Mouse (Mus musculus) lung, postnatal 0 days (tissue): ENCODE measurements around the gene Ecd. TPM values are rescaled to one million over a fixed set of nuclear protein-coding genes. Genes with fewer than 3 reads are reported as not detected.

ENCODE experiments used
- ATAC-seq: fragments of 200-750 bp; cut with Nextera tagmentation; 2 replicates; pipeline ENCODE4 v1.8.0; 2017; ENCODE audit warnings: moderate library complexity
- DNase-seq: peaks from one replicate; pipeline ENCODE4 v3.0.0-alpha.2; 2016; ENCODE audit warnings: low spot score
- H3K27ac ChIP-seq: fragments of 300-500 bp; sonication (generic); 2 replicates; pipeline ENCODE4 v1.5.1; 2014; ENCODE audit warnings: antibody characterized with exemption, mild to moderate bottlenecking, low read length, mixed read lengths
- H3K27me3 ChIP-seq: fragments of 300-500 bp; sonication (generic); replicated peaks from 2 replicates; pipeline ENCODE4 v1.6.1; 2014; ENCODE audit warnings: low read length, mixed read lengths; ENCODE audit not compliant: insufficient read depth
- H3K36me3 ChIP-seq: fragments of 300-500 bp; sonication (generic); 2 replicates; pipeline ENCODE4 v1.6.1; 2014; ENCODE audit warnings: low read length, mixed read lengths; ENCODE audit not compliant: insufficient read depth
- H3K4me1 ChIP-seq: fragments of 300-500 bp; sonication (generic); 2 replicates; pipeline ENCODE4 v1.6.1; 2014; ENCODE audit warnings: antibody characterized with exemption, low read depth, low read length, mixed read lengths; ENCODE audit not compliant: insufficient read depth
- H3K4me2 ChIP-seq: fragments of 300-500 bp; sonication (generic); replicated peaks from 2 replicates; pipeline ENCODE4 v1.6.1; 2014; ENCODE audit warnings: low read depth, mild to moderate bottlenecking, low read length, moderate library complexity, mixed read lengths
- H3K4me3 ChIP-seq: fragments of 300-500 bp; sonication (generic); 2 replicates; pipeline ENCODE4 v1.5.1; 2014; ENCODE audit warnings: low read depth, low read length
- H3K9ac ChIP-seq: fragments of 300-500 bp; sonication (generic); replicated peaks from 2 replicates; pipeline ENCODE4 v1.6.1; 2014; ENCODE audit warnings: low read depth, mild to moderate bottlenecking
- H3K9me3 ChIP-seq: fragments of 300-500 bp; sonication (generic); 2 replicates; pipeline ENCODE4 v1.6.1; 2016; ENCODE audit warnings: low read length, mixed read lengths
- CTCF ChIP-seq: IDR thresholded peaks from 2 replicates; pipeline ENCODE4 v1.5.1; 2016; ENCODE audit warnings: antibody characterized with exemption, mild to moderate bottlenecking
- EP300 ChIP-seq: IDR thresholded peaks from 2 replicates; pipeline ENCODE4 v1.6.1; 2016; ENCODE audit warnings: antibody characterized with exemption, mild to moderate bottlenecking, control low read depth
- WGBS: fragments of 180-500 bp; shearing (Covaris S2); extraction: QIAGEN DNeasy Blood & Tissue Kit; methylation state at CpG from one replicate; pipeline ENCODE4 v1.1.7; 2014; 5-methylcytosine and 5-hydroxymethylcytosine counted together
- polyA plus RNA-seq: library from polyadenylated mRNA; unstranded; fragments of >200 nt; fragmentation: Nextera tagmentation; extraction: Ambion mirVana; gene quantifications from 2 replicates; pipeline ENCODE4 v1.2.1, GENCODE M21; 2015

The Ecd gene
- polyA plus RNA-seq, 1 experiment from 2014 or later = 19.0 TPM

- WGBS = 93% methylated on average over 1 of the region's 1 CpGs
- H3K4me3 ChIP-seq = no peak overlapping the region
- no peak overlapping the region for H3K4me2 ChIP-seq
- no peak overlapping the region for H3K9ac ChIP-seq
- TF ChIP-seq CTCF (no peak), EP300 (no peak)
- no peaks in the 10 kb centered on the region for H3K27me3 ChIP-seq
- H3K27ac ChIP-seq = no peak overlapping the region
- H3K9me3 ChIP-seq = no peaks in the 10 kb centered on the region
- H3K4me1 ChIP-seq = no peaks in the 10 kb centered on the region
- no peak for ATAC-seq
- DNase-seq = no peak
- H3K36me3 ChIP-seq = 0 out of 2 replicates have a peak, but pooled peaks cover 17% of the 10 kb centered on the region
Observed at GRCm38 (mm10) chr14:20371854-20372253, 23.9 kb upstream of the Ecd start.

- Histone ChIP-seq H3K4me1 (no peaks in the 10 kb centered on the region), H3K36me3 (0 out of 2 replicates have a peak, but pooled peaks cover 24% of the 10 kb centered on the region), H3K4me2 (no peak overlapping the region), H3K27me3 (no peaks in the 10 kb centered on the region), H3K9me3 (no peaks in the 10 kb centered on the region), H3K9ac (no peak overlapping the region), H3K4me3 (no peak overlapping the region), H3K27ac (no peak overlapping the region)
- TF ChIP-seq EP300 = no peak
- TF ChIP-seq CTCF = no peak
- no peak for ATAC-seq
- DNase-seq = no peak
- 79% methylated on average over 7 of the region's 7 CpGs for WGBS
Observed at GRCm38 (mm10) chr14:20370798-20371197, 22.9 kb upstream of the Ecd start.

- peaks cover 20% of the 10 kb centered on the region; the same call in 1 of the 2 replicates for H3K36me3 ChIP-seq
- no peaks in the 10 kb centered on the region for H3K27me3 ChIP-seq
- H3K4me2 ChIP-seq = no peak overlapping the region
- H3K4me1 ChIP-seq = no peaks in the 10 kb centered on the region
- 94% methylated on average over 3 of the region's 3 CpGs for WGBS
- H3K4me3 ChIP-seq = no peak overlapping the region
- H3K9me3 ChIP-seq = no peaks in the 10 kb centered on the region
- TF ChIP-seq CTCF = peak; percentile 21
- no peak for TF ChIP-seq EP300
- ATAC-seq = no peak
- H3K27ac ChIP-seq = no peak overlapping the region
- no peak overlapping the region for H3K9ac ChIP-seq
- DNase-seq = no peak
Observed at GRCm38 (mm10) chr14:20368271-20368670, 20.4 kb upstream of the Ecd start.

- Histone ChIP-seq H3K9ac (no peak overlapping the region), H3K9me3 (no peaks in the 10 kb centered on the region), H3K36me3 (peaks cover 35% of the 10 kb centered on the region), H3K27me3 (no peaks in the 10 kb centered on the region), H3K4me2 (no peak overlapping the region), H3K4me3 (no peak overlapping the region), H3K27ac (no peak overlapping the region), H3K4me1 (no peaks in the 10 kb centered on the region)
- DNase-seq (peak; percentile 16), ATAC-seq (peak; percentile 30; the same call in 1 of the 2 replicates)
- WGBS = 88% methylated on average over 4 of the region's 4 CpGs
- TF ChIP-seq CTCF (no peak), EP300 (no peak)
Observed at GRCm38 (mm10) chr14:20363230-20363629, 15.3 kb upstream of the Ecd start.

- TF ChIP-seq EP300 (no peak), CTCF (no peak)
- Histone ChIP-seq H3K9ac (peak overlapping the region; percentile 88), H3K4me1 (0 out of 2 replicates have a peak, but pooled peaks cover 3% of the 10 kb centered on the region), H3K36me3 (no peaks in the 10 kb centered on the region), H3K4me3 (peak overlapping the region; percentile 67), H3K27me3 (no peaks in the 10 kb centered on the region), H3K9me3 (no peaks in the 10 kb centered on the region), H3K27ac (peak overlapping the region; percentile 93), H3K4me2 (peak overlapping the region; percentile 63)
- ATAC-seq (peak; percentile 46), DNase-seq (no peak)
- 4% methylated on average over 15 of the region's 15 CpGs for WGBS
Observed at GRCm38 (mm10) chr14:20347441-20347990, 405 bp downstream of the Ecd start.

GRCm38 (mm10) chr14:20345885-20346284 is 2.0 kb downstream of the Ecd start:
- no peaks in the 10 kb centered on the region for H3K27me3 ChIP-seq
- no peak overlapping the region for H3K4me2 ChIP-seq
- H3K9me3 ChIP-seq = no peaks in the 10 kb centered on the region
- ATAC-seq (no peak), DNase-seq (no peak)
- WGBS = 72% methylated on average over 9 of the region's 9 CpGs
- no peak overlapping the region for H3K4me3 ChIP-seq
- no peak overlapping the region for H3K27ac ChIP-seq
- H3K4me1 ChIP-seq = 0 out of 2 replicates have a peak, but pooled peaks cover 3% of the 10 kb centered on the region
- TF ChIP-seq CTCF = no peak
- no peak for TF ChIP-seq EP300
- no peaks in the 10 kb centered on the region for H3K36me3 ChIP-seq
- H3K9ac ChIP-seq = no peak overlapping the region
